ENCODE assay signal across 9 mouse cellular contexts in genomic region chr6:121635878-121636371, GRCm38 (mm10). TPM values are rescaled to one million over a fixed set of nuclear protein-coding genes. Genes with fewer than 3 reads are reported as not detected.
A peak's percentile ranks its signal among the peaks of the same experiment; 100 is the strongest.
DNase-seq lines count a peak whose midpoint lies in the region; ATAC-seq and TF ChIP-seq lines count a peak whose summit lies in the region.
"Had no signal": no experiment of that assay in that cellular context is flagged by ENCODE, and none has a peak within 500 bp of the region (broad histone marks: within the 10 kb centered on the region; RNA-seq: fewer than 3 reads in every experiment).

No protein-coding gene starts in this region.

- DNase-seq in cerebellum, postnatal 10 days, result peak; percentile 8 to 20
- DNase-seq in cerebellum, adult 11-12 months, result no peak
- peak; percentile 75 for DNase-seq in ES-CJ7 (ENCODE audit: low read depth, low spot score)
- DNase-seq in kidney, postnatal 10 days, result peak; percentile 9
- DNase-seq in liver, postnatal 0 days, result no peak
- DNase-seq in testis, postnatal 14 days (ENCODE audit: low spot score), result peak; percentile 23

- peak; percentile 80 for ATAC-seq in forebrain, embryonic 13.5 days
- no peak for ATAC-seq in liver, postnatal 0 days
- no peak for ATAC-seq in CD4-positive, CD25-positive, alpha-beta regulatory T cell, adult 4 months

- peak overlapping the region; percentile 28 for H3K4me3 ChIP-seq in forebrain, embryonic 13.5 days
- peak overlapping the region; percentile 21 for H3K4me3 ChIP-seq in liver, postnatal 0 days (ENCODE audit: low read depth, low read length)

- H3K27me3 ChIP-seq in forebrain, embryonic 13.5 days, result no peaks in the 10 kb centered on the region
- no peaks in the 10 kb centered on the region for H3K27me3 ChIP-seq in liver, postnatal 0 days (ENCODE audit: insufficient read depth, low read length)

- H3K4me1 ChIP-seq in forebrain, embryonic 13.5 days, result peaks cover 9% of the 10 kb centered on the region
- H3K4me1 ChIP-seq in liver, postnatal 0 days (ENCODE audit: insufficient read depth), result no peaks in the 10 kb centered on the region

- H3K4me2 ChIP-seq in forebrain, embryonic 13.5 days, result peak overlapping the region; percentile 57
- H3K4me2 ChIP-seq in liver, postnatal 0 days (ENCODE audit: low read depth, low read length), result peak overlapping the region; percentile 61

- no peak overlapping the region for H3K27ac ChIP-seq in forebrain, embryonic 13.5 days
- H3K27ac ChIP-seq in liver, postnatal 0 days (ENCODE audit: low read depth), result peak overlapping the region; percentile 1; the same call in 1 of the 2 replicates

- no peak for TF ChIP-seq CTCF in liver, postnatal 0 days (IDR thresholded peaks at IDR 0.05; ENCODE audit: low read depth)

- no peak for TF ChIP-seq EP300 in liver, postnatal 0 days (IDR thresholded peaks at IDR 0.05; ENCODE audit: low read depth)

- H3K36me3 ChIP-seq in forebrain, embryonic 13.5 days (ENCODE audit: poor library complexity, severe bottlenecking), result no peaks in the 10 kb centered on the region
- H3K36me3 ChIP-seq in liver, postnatal 0 days (replicated peaks; ENCODE audit: insufficient read depth, low read length), result no peaks in the 10 kb centered on the region

- 3% methylated on average over 12 of the region's 12 CpGs for WGBS in forebrain, embryonic 13.5 days
- 10% methylated on average over 12 of the region's 12 CpGs for WGBS in liver, postnatal 0 days (ENCODE audit: insufficient replicate concordance)

- 0 out of 2 replicates have a peak, but pooled peaks cover 3% of the 10 kb centered on the region for H3K9me3 ChIP-seq in forebrain, embryonic 13.5 days (replicated peaks)
- H3K9me3 ChIP-seq in liver, postnatal 0 days (ENCODE audit: low read length), result no peaks in the 10 kb centered on the region

- peak overlapping the region; percentile 52; the same call in 1 of the 2 replicates for H3K9ac ChIP-seq in forebrain, embryonic 13.5 days
- no peak overlapping the region for H3K9ac ChIP-seq in liver, postnatal 0 days (replicated peaks)

RNA-seq across cellular contexts. Expression of gene A2m, which starts 0.7 kb away (rescaled TPM):
- 2.1 and 2.3 TPM in 2 replicates for polyA plus RNA-seq in forebrain, embryonic 13.5 days (2015; fragmentation: Nextera tagmentation; extraction: Ambion mirVana)
- polyA plus RNA-seq in liver, postnatal 0 days (2015; fragmentation: Nextera tagmentation; extraction: Ambion mirVana), result 46.0 and 53.9 TPM in 2 replicates
- polyA plus RNA-seq in CD4-positive, CD25-positive, alpha-beta regulatory T cell, adult 4 months (2017; shearing (Covaris generic)), result under 1 TPM in 1 of 2 experiments, not detected in 1; 0.12 TPM
- polyA plus RNA-seq: C2C12 had no signal

Comparison
In these comparisons a context has a peak if more than half of its experiments do, and no peak if none do; other contexts are left out.
1. DNase-seq: peak in cerebellum, postnatal 10 days (2 of 2), ES-CJ7 (single experiment), kidney, postnatal 10 days (single experiment) and testis, postnatal 14 days (single experiment); none in cerebellum, adult 11-12 months (single experiment) and liver, postnatal 0 days (single experiment).
2. RNA of gene A2m, which starts 0.7 kb away (polyA plus RNA-seq): 46.0 to 53.9 TPM in liver, postnatal 0 days; 2.1 to 2.3 TPM in forebrain, embryonic 13.5 days and 0.12 TPM in CD4-positive, CD25-positive, alpha-beta regulatory T cell, adult 4 months; every median in the first group is over 10 times any median in the second.